Mouse (Mus musculus) stomach, postnatal 0 days (tissue): ENCODE measurements around the gene Pum1.

Experiments
- CTCF ChIP-seq: IDR thresholded peaks from 2 replicates; pipeline ENCODE4 v1.5.1; 2016; ENCODE audit warnings: antibody characterized with exemption, low read depth, mild to moderate bottlenecking, moderate library complexity
- EP300 ChIP-seq: optimal IDR thresholded peaks from 2 replicates; pipeline ENCODE3; 2016; ENCODE audit warnings: antibody characterized with exemption

DNA sequence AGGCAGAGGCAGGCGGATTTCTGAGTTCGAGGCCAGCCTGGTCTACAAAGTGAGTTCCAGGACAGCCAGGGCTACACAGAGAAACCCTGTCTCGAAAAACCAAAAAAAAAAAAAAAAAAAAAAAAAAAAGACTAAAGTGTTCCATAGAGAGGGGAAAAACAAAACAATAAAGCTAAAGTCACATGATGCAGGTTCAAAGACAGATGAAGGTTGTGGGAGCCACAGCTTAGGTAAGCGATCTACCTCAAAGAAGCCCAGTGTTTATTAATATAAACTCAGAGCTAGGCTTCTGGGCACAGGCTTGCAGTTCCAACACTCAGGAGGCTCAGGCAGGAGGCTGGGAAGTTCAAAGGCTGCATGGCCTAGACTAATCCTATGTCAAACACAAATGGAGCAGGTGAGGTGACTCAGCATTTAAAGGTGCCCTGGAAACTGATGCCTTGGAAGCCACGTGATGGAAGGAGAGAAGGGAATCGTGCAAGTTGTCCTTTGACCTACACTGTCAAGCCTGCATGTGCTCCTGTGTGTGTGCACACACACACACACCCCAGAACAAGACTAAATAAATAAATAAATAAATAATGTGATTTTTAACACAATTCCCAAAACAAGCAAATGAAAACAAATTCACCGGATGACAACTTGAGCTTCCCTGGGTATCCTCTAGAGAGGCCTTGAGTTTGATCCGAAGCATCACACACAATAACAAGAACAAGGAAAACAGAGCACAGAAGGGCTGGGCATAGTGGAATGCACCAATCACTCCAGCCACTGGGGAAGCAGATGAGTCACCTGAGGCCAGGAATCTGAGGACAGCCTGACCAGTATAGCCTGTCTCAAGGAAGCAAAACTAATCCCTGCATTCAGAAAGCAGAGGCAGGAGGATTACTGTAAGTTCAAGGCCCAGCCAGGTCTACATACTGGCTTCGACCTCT, 25.4 kb upstream of the Pum1 start:
- no peak for TF ChIP-seq CTCF
- no peak for TF ChIP-seq EP300
